ENCODE assay signal across 11 mouse cellular contexts in genomic region chr3:156299984-156300770, GRCm38 (mm10).
DNase-seq lines count a peak whose midpoint lies in the region; ATAC-seq lines count a peak whose summit lies in the region.
"Had no signal": no experiment of that assay in that cellular context is flagged by ENCODE, and none has a peak within 500 bp of the region (broad histone marks: within the 10 kb centered on the region; RNA-seq: fewer than 3 reads in every experiment).

No protein-coding gene starts in this region.

- H3K27me3 ChIP-seq in forebrain, embryonic 13.5 days = no peaks in the 10 kb centered on the region
- peaks cover 33% of the 10 kb centered on the region for H3K27me3 ChIP-seq in forebrain, embryonic 10.5 days (ENCODE audit: poor library complexity, severe bottlenecking)
- H3K27me3 ChIP-seq in hindbrain, embryonic 14.5 days (ENCODE audit: control insufficient read depth, insufficient read depth, low read length) = no peaks in the 10 kb centered on the region
- H3K27me3 ChIP-seq in neural tube, embryonic 15.5 days (replicated peaks) = no peaks in the 10 kb centered on the region
- H3K27me3 ChIP-seq: heart, embryonic 15.5 days had no signal

- no peaks in the 10 kb centered on the region for H3K9me3 ChIP-seq in forebrain, embryonic 13.5 days (replicated peaks)
- no peaks in the 10 kb centered on the region for H3K9me3 ChIP-seq in forebrain, embryonic 10.5 days
- H3K9me3 ChIP-seq in hindbrain, embryonic 14.5 days (ENCODE audit: control insufficient read depth, low read length) = no peaks in the 10 kb centered on the region
- no peaks in the 10 kb centered on the region for H3K9me3 ChIP-seq in neural tube, embryonic 15.5 days (replicated peaks)
- H3K9me3 ChIP-seq: heart, embryonic 15.5 days had no signal

- WGBS in forebrain, embryonic 13.5 days = 45% methylated on average over 3 of the region's 3 CpGs
- 76% methylated on average over 3 of the region's 3 CpGs for WGBS in forebrain, embryonic 10.5 days
- 53% methylated on average over 3 of the region's 3 CpGs for WGBS in hindbrain, embryonic 14.5 days
- 35% methylated on average over 3 of the region's 3 CpGs for WGBS in neural tube, embryonic 15.5 days

- H3K4me2 ChIP-seq in forebrain, embryonic 13.5 days = no peak overlapping the region
- H3K4me2 ChIP-seq in hindbrain, embryonic 14.5 days (replicated peaks) = no peak overlapping the region
- no peak overlapping the region for H3K4me2 ChIP-seq in neural tube, embryonic 15.5 days
- H3K4me2 ChIP-seq: heart, embryonic 15.5 days had no signal

- no peak overlapping the region for H3K4me3 ChIP-seq in forebrain, embryonic 13.5 days
- no peak overlapping the region for H3K4me3 ChIP-seq in forebrain, embryonic 10.5 days
- H3K4me3 ChIP-seq in hindbrain, embryonic 14.5 days (replicated peaks; ENCODE audit: low read length) = no peak overlapping the region
- no peak overlapping the region for H3K4me3 ChIP-seq in neural tube, embryonic 15.5 days (replicated peaks)
- H3K4me3 ChIP-seq: heart, embryonic 15.5 days had no signal

- no peak overlapping the region for H3K9ac ChIP-seq in forebrain, embryonic 13.5 days
- H3K9ac ChIP-seq in hindbrain, embryonic 14.5 days = no peak overlapping the region
- H3K9ac ChIP-seq in neural tube, embryonic 15.5 days (replicated peaks) = no peak overlapping the region
- H3K9ac ChIP-seq: heart, embryonic 15.5 days had no signal

- peak overlapping the region; percentile 27; the same call in 1 of the 2 replicates for H3K27ac ChIP-seq in forebrain, embryonic 13.5 days
- no peak overlapping the region for H3K27ac ChIP-seq in forebrain, embryonic 10.5 days
- H3K27ac ChIP-seq in hindbrain, embryonic 14.5 days = no peak overlapping the region
- H3K27ac ChIP-seq in neural tube, embryonic 15.5 days (replicated peaks) = peak overlapping the region; percentile 29; the same call in 1 of the 2 replicates
- H3K27ac ChIP-seq: heart, embryonic 15.5 days had no signal

- DNase-seq in forebrain, embryonic 10.5 days (ENCODE audit: extremely low spot score, low spot score) = no peak
- DNase-seq in lung, postnatal 10 days = peak; percentile 3
- DNase-seq in lung, postnatal 36 days = no peak
- peak; percentile 54 for DNase-seq in hindbrain, embryonic 14.5 days (ENCODE audit: low spot score)
- DNase-seq in urinary bladder, postnatal 14 days (ENCODE audit: low spot score) = no peak
- DNase-seq: kidney, postnatal 25 days; retina, postnatal 1 day had no signal

- H3K36me3 ChIP-seq in forebrain, embryonic 13.5 days (ENCODE audit: poor library complexity, severe bottlenecking) = no peaks in the 10 kb centered on the region
- no peaks in the 10 kb centered on the region for H3K36me3 ChIP-seq in forebrain, embryonic 10.5 days (replicated peaks)
- H3K36me3 ChIP-seq in hindbrain, embryonic 14.5 days (replicated peaks; ENCODE audit: control insufficient read depth, insufficient read depth) = no peaks in the 10 kb centered on the region
- H3K36me3 ChIP-seq in neural tube, embryonic 15.5 days = no peaks in the 10 kb centered on the region
- H3K36me3 ChIP-seq: heart, embryonic 15.5 days had no signal

- peaks cover 28% of the 10 kb centered on the region for H3K4me1 ChIP-seq in forebrain, embryonic 13.5 days
- H3K4me1 ChIP-seq in forebrain, embryonic 10.5 days = peaks cover 16% of the 10 kb centered on the region
- 0 out of 2 replicates have a peak, but pooled peaks cover 12% of the 10 kb centered on the region for H3K4me1 ChIP-seq in hindbrain, embryonic 14.5 days (replicated peaks; ENCODE audit: control insufficient read depth, insufficient read depth, low read length)
- H3K4me1 ChIP-seq in neural tube, embryonic 15.5 days = peaks cover 18% of the 10 kb centered on the region

- ATAC-seq in forebrain, embryonic 13.5 days = peak; percentile 79
- ATAC-seq in hindbrain, embryonic 14.5 days (ENCODE audit: low FRiP score) = peak; percentile 88
- ATAC-seq in neural tube, embryonic 15.5 days (ENCODE audit: low FRiP score) = peak; percentile 63; the same call in 1 of the 2 replicates
- no peak for ATAC-seq in erythroid progenitor cell, adult 5-6 weeks (replicated peaks; ENCODE audit: low FRiP score, poor library complexity, severe bottlenecking)

Comparison
In these comparisons a context has a peak if more than half of its experiments do, and no peak if none do; other contexts are left out.
1. H3K27ac ChIP-seq: peak in forebrain, embryonic 13.5 days (single experiment) and neural tube, embryonic 15.5 days (single experiment); none in forebrain, embryonic 10.5 days (single experiment) and hindbrain, embryonic 14.5 days (single experiment).
2. DNase-seq: peak in lung, postnatal 10 days (single experiment) and hindbrain, embryonic 14.5 days (single experiment); none in forebrain, embryonic 10.5 days (single experiment), lung, postnatal 36 days (single experiment) and urinary bladder, postnatal 14 days (single experiment).